Mouse (Mus musculus) liver, adult 2 months (tissue): ENCODE data around the gene Ugt1a7c.

Experiments used
- CTCF ChIP-seq: fragments of 200-500 bp; IDR thresholded peaks from 2 replicates; pipeline ENCODE4 v1.5.1; 2011; ENCODE audit warnings: low read depth, low read length, control low read depth
- POLR2A ChIP-seq: fragments of 200-500 bp; IDR thresholded peaks from 2 replicates; pipeline ENCODE4 v1.6.1; 2011; ENCODE audit warnings: low read length, control low read depth; ENCODE audit not compliant: insufficient read depth; ENCODE audit errors: extremely low read depth

DNA sequence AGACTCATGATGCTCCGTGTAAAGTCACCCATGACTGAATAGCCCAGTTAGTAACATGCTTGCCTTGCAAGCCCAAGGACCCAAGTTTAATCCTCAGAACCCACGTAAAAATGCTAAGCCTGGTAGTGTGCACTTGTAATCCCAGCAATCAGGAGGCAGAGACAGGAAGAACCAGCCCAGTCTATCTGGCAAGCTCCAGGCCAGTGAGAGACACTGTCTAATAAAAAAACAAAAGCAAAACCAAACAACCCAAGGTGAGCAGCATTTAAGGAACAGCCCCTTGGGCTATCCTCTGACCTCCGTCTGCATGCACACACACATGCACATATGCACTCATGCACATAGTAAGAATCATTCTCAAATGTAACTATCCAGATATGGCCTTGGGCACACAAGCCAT lies 134.7 kb downstream of the Ugt1a7c start:
- TF ChIP-seq CTCF (no peak), POLR2A (no peak)
